Comparison of ENCODE assay signal across 8 mouse cellular contexts in genomic region chr5:146584478-146585306, GRCm38 (mm10). TPM values are rescaled to one million over a fixed set of nuclear protein-coding genes. Genes with fewer than 3 reads are reported as not detected.
DNase-seq lines count a peak whose midpoint lies in the region; ATAC-seq lines count a peak whose summit lies in the region.

Gpr12 (minus strand) TSS chr5:146585239.

- 0 out of 2 replicates have a peak within 1 kb of the TSS, but pooled peaks have one; percentile 39 for H3K27ac ChIP-seq in neural tube, embryonic 13.5 days (replicated peaks)

- intact Hi-C loops in left cerebral cortex, postnatal 25 days (cut with DNase I) = loop anchor here (2.0 to 5.0 kb wide), 2 partner anchors 44 to 88 kb away; no protein-coding TSS in a partner anchor

- peaks cover 89% of the 10 kb centered on the region for H3K27me3 ChIP-seq in neural tube, embryonic 13.5 days

- peak within 1 kb of the TSS; percentile 70 for H3K9ac ChIP-seq in neural tube, embryonic 13.5 days

- peak in 1 of 2 experiments; percentile 45 for DNase-seq in layer of hippocampus, adult 18-20 months (ENCODE audit: low spot score in 2 of 2)
- DNase-seq in layer of hippocampus, adult 11-12 months (ENCODE audit: low spot score) = no peak
- DNase-seq in embryo, embryonic 11.5 days (ENCODE audit: low read depth, low spot score) = peak; percentile 42
- peak; percentile 22 to 30 for DNase-seq in frontal cortex, postnatal 14 days (ENCODE audit: low spot score in 2 of 2)
- DNase-seq in left cerebral cortex, postnatal 25 days (ENCODE audit: low spot score in 2 of 2) = peak; percentile 55 to 57
- no peak for DNase-seq in urinary bladder, postnatal 4 days (ENCODE audit: low spot score in 2 of 2)
- DNase-seq in urinary bladder, postnatal 25 days (ENCODE audit: low spot score) = no peak

- H3K36me3 ChIP-seq in neural tube, embryonic 13.5 days = no peaks in the 10 kb centered on the region

- peak within 1 kb of the TSS; percentile 86 for H3K4me2 ChIP-seq in neural tube, embryonic 13.5 days

- no peaks in the 10 kb centered on the region for H3K9me3 ChIP-seq in neural tube, embryonic 13.5 days

- WGBS in neural tube, embryonic 13.5 days = under 1% methylated on average over 63 of the region's 64 CpGs

- ATAC-seq in neural tube, embryonic 13.5 days (ENCODE audit: low read depth) = peak; percentile 77

- H3K4me3 ChIP-seq in neural tube, embryonic 13.5 days = peak within 1 kb of the TSS; percentile 59

- peaks cover 24% of the 10 kb centered on the region for H3K4me1 ChIP-seq in neural tube, embryonic 13.5 days (replicated peaks)

RNA-seq across cellular contexts. Expression of gene Gpr12, which starts in this region (rescaled TPM):
- total RNA-seq in layer of hippocampus, adult 18-20 months (2021) = 10 to 100 TPM; 33.5 to 37.5 TPM
- 10 to 100 TPM; 28.1 to 32.2 TPM for total RNA-seq in left cerebral cortex, postnatal 25 days (2021)
- 8.8 and 11.4 TPM in 2 replicates for polyA plus RNA-seq in neural tube, embryonic 13.5 days (2015; fragmentation: Nextera tagmentation; extraction: Ambion mirVana)

Comparison
In these comparisons a context has a peak if more than half of its experiments do, and no peak if none do; other contexts are left out.
1. DNase-seq: peak in embryo, embryonic 11.5 days (single experiment), frontal cortex, postnatal 14 days (2 of 2) and left cerebral cortex, postnatal 25 days (2 of 2); none in layer of hippocampus, adult 11-12 months (single experiment), urinary bladder, postnatal 4 days (0 of 2) and urinary bladder, postnatal 25 days (single experiment).